Mouse (Mus musculus) cortical plate, adult 2 months (tissue): ENCODE results near the gene Atp6v1e1.

Experiments used
- CTCF ChIP-seq: fragments of 200-500 bp; IDR thresholded peaks from 2 replicates; pipeline ENCODE4 v1.5.1; 2011; ENCODE audit warnings: mild to moderate bottlenecking, control low read depth, low read length; ENCODE audit not compliant: insufficient read depth; ENCODE audit errors: extremely low read depth
- POLR2A ChIP-seq: fragments of 200-500 bp; IDR thresholded peaks from 2 replicates; pipeline ENCODE4 v1.6.1; 2011; ENCODE audit warnings: mild to moderate bottlenecking, low read length, control low read depth; ENCODE audit not compliant: insufficient read depth; ENCODE audit errors: extremely low read depth

DNA sequence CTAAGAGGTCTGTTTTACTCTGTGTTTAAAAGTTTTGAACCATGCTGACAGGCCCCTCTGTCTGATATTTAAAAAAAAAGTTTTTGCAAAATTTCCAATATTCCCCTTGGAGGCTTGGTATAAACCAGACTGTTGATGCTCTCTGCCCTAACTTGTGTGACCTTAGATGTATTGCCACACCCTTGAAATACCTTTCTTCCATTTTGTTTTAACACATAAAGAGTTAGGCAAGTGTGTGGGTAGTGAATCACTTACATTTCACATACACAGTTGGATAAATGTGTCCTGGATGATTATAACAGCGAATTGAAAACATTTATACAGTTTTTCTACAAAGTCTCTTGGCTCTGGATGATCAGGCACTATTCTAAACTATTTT is 14.5 kb upstream of the Atp6v1e1 start:
- TF ChIP-seq POLR2A = no peak
- TF ChIP-seq CTCF = no peak
